Mouse (Mus musculus) ES-E14 (cell line): Measurements from ENCODE around the gene Prkaa1.
"Not testable (repeated sequence)": the region's sequence is repeated elsewhere in the genome, so short reads cannot be mapped to it uniquely, and the experiment has no call there.

ENCODE experiments used
- CHD2 ChIP-seq: IDR thresholded peaks from 2 replicates; pipeline ENCODE4 v1.6.1; 2014; ENCODE audit warnings: mild to moderate bottlenecking, low read depth, low read length, inconsistent platforms
- MAFK ChIP-seq: IDR thresholded peaks from 2 replicates; pipeline ENCODE4 v1.6.1; 2014; ENCODE audit warnings: mild to moderate bottlenecking, low read depth, low read length, inconsistent platforms; ENCODE audit not compliant: insufficient read depth
- ZC3H11A ChIP-seq: IDR thresholded peaks from 2 replicates; pipeline ENCODE4 v1.6.1; 2012; ENCODE audit warnings: low read depth, mild to moderate bottlenecking, inconsistent platforms, low read length, borderline replicate concordance

GRCm38 (mm10) chr15:5130887-5131668 lies 12.6 kb upstream of the Prkaa1 start:
- not testable (repeated sequence) for TF ChIP-seq MAFK, ZC3H11A, CHD2
